Mouse (Mus musculus): ENCODE data around the gene Sema4g. TPM values are rescaled to one million over a fixed set of nuclear protein-coding genes. Genes with fewer than 3 reads are reported as not detected.

Sema4g gene
- polyA plus RNA-seq, 1 experiment from 2014 or later = 18.0 TPM

DNA sequence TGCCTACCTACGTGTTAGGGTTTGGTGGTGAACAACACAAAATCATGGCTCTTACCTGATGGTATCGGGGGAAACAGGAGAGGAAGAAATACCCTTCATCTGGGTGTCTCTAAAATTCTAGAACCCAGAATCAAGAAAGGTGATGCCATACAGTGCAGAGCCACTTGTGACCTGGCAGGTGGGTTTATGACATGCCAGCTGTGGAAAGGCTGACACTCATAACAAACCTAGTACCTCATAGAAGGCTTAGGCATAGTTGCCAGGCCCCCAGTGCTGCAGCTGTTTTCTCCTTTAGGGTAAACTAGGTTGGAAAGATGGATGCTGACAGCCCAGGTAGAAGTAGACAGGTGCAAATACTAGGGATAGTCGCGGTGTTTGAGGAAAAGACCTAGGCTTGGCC, 4.5 kb upstream of the Sema4g start:
- no peak overlapping the region for H3K4me2 ChIP-seq (ENCODE audit: low read length)
- no peaks in the 10 kb centered on the region for H3K9me3 ChIP-seq (ENCODE audit: control insufficient read depth, low read length)
- peaks cover 6% of the 10 kb centered on the region for H3K36me3 ChIP-seq (ENCODE audit: control insufficient read depth, insufficient read depth, low read length)
- H3K9ac ChIP-seq (ENCODE audit: low read depth, low read length) = no peak overlapping the region
- ATAC-seq = no peak
- no peak overlapping the region for H3K27ac ChIP-seq (ENCODE audit: low read depth, low read length)
- 96% methylated on average over 4 of the region's 4 CpGs for WGBS
- H3K4me1 ChIP-seq (ENCODE audit: control insufficient read depth, insufficient read depth, low read depth, low read length) = no peaks in the 10 kb centered on the region
- no peaks in the 10 kb centered on the region for H3K27me3 ChIP-seq (replicated peaks; ENCODE audit: control insufficient read depth, insufficient read depth, low read length)
- no peak overlapping the region for H3K4me3 ChIP-seq (ENCODE audit: low read length)

- WGBS = 73% methylated on average over 5 of the region's 5 CpGs
Observed at GRCm38 (mm10) chr19:44985159-44985988, 3.5 kb upstream of the Sema4g start.

DNA sequence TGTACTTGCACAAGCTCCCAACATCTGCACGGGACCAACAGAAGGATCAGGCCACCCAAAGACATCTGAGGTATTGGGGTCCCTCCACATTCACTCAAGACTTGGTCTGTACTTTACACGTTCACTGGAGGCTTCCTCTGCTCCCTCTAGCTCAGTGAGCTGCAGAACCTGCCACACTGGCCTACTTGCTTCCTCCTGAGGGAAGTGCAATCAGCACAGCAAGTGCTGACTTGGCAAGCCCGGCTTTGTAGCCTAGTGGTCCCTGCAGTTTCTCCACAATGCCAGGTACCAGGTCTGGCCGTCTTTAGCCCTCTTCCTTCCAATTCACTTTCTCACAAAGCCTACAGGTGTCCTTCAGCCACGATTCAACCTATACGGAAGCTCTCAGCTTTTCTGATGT, 1.9 kb upstream of the Sema4g start:
- no peak overlapping the region for H3K27ac ChIP-seq (ENCODE audit: low read depth, low read length)
- no peak overlapping the region for H3K9ac ChIP-seq (ENCODE audit: low read depth, low read length)
- no peaks in the 10 kb centered on the region; the same call in 1 of the 2 replicates for H3K36me3 ChIP-seq (ENCODE audit: control insufficient read depth, insufficient read depth, low read length)
- H3K4me1 ChIP-seq (ENCODE audit: control insufficient read depth, insufficient read depth, low read depth, low read length) = peaks cover 11% of the 10 kb centered on the region
- no peaks in the 10 kb centered on the region for H3K27me3 ChIP-seq (replicated peaks; ENCODE audit: control insufficient read depth, insufficient read depth, low read length)
- WGBS = 63% methylated on average over 6 of the region's 6 CpGs
- no peak overlapping the region for H3K4me3 ChIP-seq (ENCODE audit: low read length)
- H3K9me3 ChIP-seq (ENCODE audit: control insufficient read depth, low read length) = no peaks in the 10 kb centered on the region
- H3K4me2 ChIP-seq (ENCODE audit: low read length) = no peak overlapping the region
- no peak for ATAC-seq

More at GRCm38 (mm10) chr19:44985159-44985988, 3.5 kb upstream of the Sema4g start:
- no peak for ATAC-seq
- Histone ChIP-seq H3K9me3 (ENCODE audit: control insufficient read depth, low read length) (no peaks in the 10 kb centered on the region), H3K4me3 (ENCODE audit: low read length) (no peak overlapping the region), H3K4me1 (ENCODE audit: control insufficient read depth, insufficient read depth, low read depth, low read length) (peaks cover 3% of the 10 kb centered on the region), H3K27ac (ENCODE audit: low read depth, low read length) (no peak overlapping the region), H3K9ac (ENCODE audit: low read depth, low read length) (no peak overlapping the region), H3K4me2 (ENCODE audit: low read length) (no peak overlapping the region), H3K36me3 (ENCODE audit: control insufficient read depth, insufficient read depth, low read length) (peaks cover 6% of the 10 kb centered on the region), H3K27me3 (replicated peaks; ENCODE audit: control insufficient read depth, insufficient read depth, low read length) (no peaks in the 10 kb centered on the region)

DNA sequence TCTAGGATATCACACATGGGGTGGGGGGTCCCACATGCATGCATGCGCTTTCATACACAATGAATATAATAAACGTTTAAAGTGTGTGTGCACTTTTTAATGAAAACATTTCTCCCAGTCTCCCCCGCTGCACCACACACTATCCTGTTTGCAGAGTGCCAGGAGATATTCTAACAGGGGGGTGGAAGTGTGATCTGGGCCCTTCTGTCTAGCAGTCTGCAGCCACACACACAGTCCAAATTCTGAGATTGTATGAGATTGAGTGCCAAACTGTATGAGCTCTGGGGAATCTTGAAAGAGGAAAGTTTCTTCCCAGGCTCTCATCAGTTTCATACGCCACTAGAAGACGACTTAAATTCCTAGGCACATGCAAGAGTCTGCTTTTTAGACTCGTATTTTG, 1.1 kb upstream of the Sema4g start:
- 60% methylated on average over 6 of the region's 6 CpGs for WGBS
- no peaks in the 10 kb centered on the region for H3K27me3 ChIP-seq (replicated peaks; ENCODE audit: control insufficient read depth, insufficient read depth, low read length)

DNA sequence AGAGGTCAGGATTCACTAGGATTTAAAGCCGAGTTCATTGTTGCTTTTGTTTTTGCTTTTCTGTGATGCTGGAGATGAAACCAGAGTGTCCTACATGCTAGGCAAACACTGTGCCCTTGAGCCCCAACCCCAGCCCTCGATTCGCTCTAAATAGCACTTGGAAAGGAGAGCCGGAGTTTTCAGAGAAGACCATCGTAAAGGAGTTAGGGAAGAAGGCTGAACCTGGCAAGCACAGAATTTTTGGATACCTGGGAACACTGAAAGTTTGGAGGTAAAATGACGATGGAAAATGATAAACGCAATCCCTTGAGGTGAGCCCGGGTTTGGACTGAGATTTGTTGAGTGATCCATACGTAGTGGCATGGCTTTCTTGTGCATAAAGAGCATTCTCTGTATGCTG, 580 bp upstream of the Sema4g start:
- 32% methylated on average over 9 of the region's 9 CpGs for WGBS
- H3K9ac ChIP-seq (ENCODE audit: low read depth, low read length) = peak overlapping the region; percentile 91
- no peaks in the 10 kb centered on the region for H3K9me3 ChIP-seq (ENCODE audit: control insufficient read depth, low read length)
- peak overlapping the region; percentile 77 for H3K4me3 ChIP-seq (ENCODE audit: low read length)
- no peak; the same call in 1 of the 2 replicates for ATAC-seq
- H3K4me2 ChIP-seq (ENCODE audit: low read length) = peak overlapping the region; percentile 84
- H3K27ac ChIP-seq (ENCODE audit: low read depth, low read length) = peak overlapping the region; percentile 76; the same call in 1 of the 2 replicates
- H3K4me1 ChIP-seq (ENCODE audit: control insufficient read depth, insufficient read depth, low read depth, low read length) = peaks cover 14% of the 10 kb centered on the region
- H3K36me3 ChIP-seq (ENCODE audit: control insufficient read depth, insufficient read depth, low read length) = peaks cover 8% of the 10 kb centered on the region
- H3K27me3 ChIP-seq (replicated peaks; ENCODE audit: control insufficient read depth, insufficient read depth, low read length) = no peaks in the 10 kb centered on the region

More for the DNA sequence above, 1.1 kb upstream of the Sema4g start:
- ATAC-seq = no peak
- no peaks in the 10 kb centered on the region for H3K9me3 ChIP-seq (ENCODE audit: control insufficient read depth, low read length)
- H3K4me3 ChIP-seq (ENCODE audit: low read length) = no peak overlapping the region
- peaks cover 3% of the 10 kb centered on the region for H3K36me3 ChIP-seq (ENCODE audit: control insufficient read depth, insufficient read depth, low read length)
- H3K4me1 ChIP-seq (ENCODE audit: control insufficient read depth, insufficient read depth, low read depth, low read length) = peaks cover 14% of the 10 kb centered on the region
- H3K4me2 ChIP-seq (ENCODE audit: low read length) = no peak overlapping the region
- no peak overlapping the region for H3K9ac ChIP-seq (ENCODE audit: low read depth, low read length)
- no peak overlapping the region for H3K27ac ChIP-seq (ENCODE audit: low read depth, low read length)

GRCm38 (mm10) chr19:44989567-44990495, 930 bp downstream of the Sema4g start:
- Histone ChIP-seq H3K27ac (ENCODE audit: low read depth, low read length) (peak overlapping the region; percentile 76; the same call in 1 of the 2 replicates), H3K27me3 (replicated peaks; ENCODE audit: control insufficient read depth, insufficient read depth, low read length) (no peaks in the 10 kb centered on the region), H3K4me3 (ENCODE audit: low read length) (peak overlapping the region; percentile 77), H3K36me3 (ENCODE audit: control insufficient read depth, insufficient read depth, low read length) (peaks cover 9% of the 10 kb centered on the region; the same call in 1 of the 2 replicates), H3K9ac (ENCODE audit: low read depth, low read length) (peak overlapping the region; percentile 91), H3K9me3 (ENCODE audit: control insufficient read depth, low read length) (no peaks in the 10 kb centered on the region), H3K4me1 (ENCODE audit: control insufficient read depth, insufficient read depth, low read depth, low read length) (peaks cover 14% of the 10 kb centered on the region), H3K4me2 (ENCODE audit: low read length) (peak overlapping the region; percentile 84)
- WGBS = 6% methylated on average over 21 of the region's 22 CpGs
- no peak; the same call in none of the 2 replicates for ATAC-seq

DNA sequence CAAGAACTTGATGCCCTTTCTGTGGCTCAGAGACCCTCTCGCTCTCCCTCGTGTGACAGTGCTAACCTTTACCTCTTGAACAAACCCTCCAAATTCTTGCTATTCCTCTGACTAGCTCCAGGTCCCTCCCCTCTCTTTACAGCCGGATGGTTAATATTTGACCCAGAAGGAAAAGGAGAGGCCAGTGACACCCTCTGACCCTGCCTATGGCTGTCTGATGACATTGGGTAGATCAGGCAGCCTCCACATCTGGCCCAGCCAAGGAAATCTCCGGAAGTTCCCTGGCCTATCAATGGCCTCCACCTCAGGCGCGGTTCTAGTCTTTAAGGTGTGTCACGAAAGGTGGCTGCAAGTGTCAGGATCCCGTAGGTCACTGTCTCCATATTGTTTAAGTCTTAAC, 2.1 kb downstream of the Sema4g start:
- H3K36me3 ChIP-seq (ENCODE audit: control insufficient read depth, insufficient read depth, low read length) = peaks cover 9% of the 10 kb centered on the region; the same call in 1 of the 2 replicates
- 80% methylated on average over 8 of the region's 8 CpGs for WGBS
- H3K4me3 ChIP-seq (ENCODE audit: low read length) = no peak overlapping the region
- no peaks in the 10 kb centered on the region for H3K9me3 ChIP-seq (ENCODE audit: control insufficient read depth, low read length)
- peak overlapping the region; percentile 84 for H3K4me2 ChIP-seq (ENCODE audit: low read length)
- no peak for ATAC-seq
- H3K27ac ChIP-seq (ENCODE audit: low read depth, low read length) = no peak overlapping the region
- H3K9ac ChIP-seq (ENCODE audit: low read depth, low read length) = 0 out of 2 replicates have a peak overlapping the region, but pooled peaks have one; percentile 91
- no peaks in the 10 kb centered on the region for H3K27me3 ChIP-seq (replicated peaks; ENCODE audit: control insufficient read depth, insufficient read depth, low read length)
- peaks cover 14% of the 10 kb centered on the region for H3K4me1 ChIP-seq (ENCODE audit: control insufficient read depth, insufficient read depth, low read depth, low read length)

GRCm38 (mm10) chr19:44992246-44992645, 3.3 kb downstream of the Sema4g start:
- WGBS = 58% methylated on average over 7 of the region's 7 CpGs
- Histone ChIP-seq H3K27ac (ENCODE audit: low read depth, low read length) (no peak overlapping the region), H3K4me2 (ENCODE audit: low read length) (no peak overlapping the region)

GRCm38 (mm10) chr19:44992712-44993111, 3.8 kb downstream of the Sema4g start:
- H3K9me3 ChIP-seq (ENCODE audit: control insufficient read depth, low read length) = no peaks in the 10 kb centered on the region
- H3K9ac ChIP-seq (ENCODE audit: low read depth, low read length) = no peak overlapping the region
- peaks cover 17% of the 10 kb centered on the region for H3K36me3 ChIP-seq (ENCODE audit: control insufficient read depth, insufficient read depth, low read length)
- no peak overlapping the region for H3K27ac ChIP-seq (ENCODE audit: low read depth, low read length)
- no peak for ATAC-seq
- H3K4me2 ChIP-seq (ENCODE audit: low read length) = no peak overlapping the region
- H3K4me1 ChIP-seq (ENCODE audit: control insufficient read depth, insufficient read depth, low read depth, low read length) = peaks cover 14% of the 10 kb centered on the region
- 68% methylated on average over 7 of the region's 7 CpGs for WGBS
- no peak overlapping the region for H3K4me3 ChIP-seq (ENCODE audit: low read length)
- no peaks in the 10 kb centered on the region for H3K27me3 ChIP-seq (replicated peaks; ENCODE audit: control insufficient read depth, insufficient read depth, low read length)

More at GRCm38 (mm10) chr19:44992246-44992645, 3.3 kb downstream of the Sema4g start:
- no peaks in the 10 kb centered on the region for H3K9me3 ChIP-seq (ENCODE audit: control insufficient read depth, low read length)
- H3K9ac ChIP-seq (ENCODE audit: low read depth, low read length) = no peak overlapping the region
- ATAC-seq = no peak
- H3K36me3 ChIP-seq (ENCODE audit: control insufficient read depth, insufficient read depth, low read length) = peaks cover 15% of the 10 kb centered on the region
- no peaks in the 10 kb centered on the region for H3K27me3 ChIP-seq (replicated peaks; ENCODE audit: control insufficient read depth, insufficient read depth, low read length)
- peaks cover 14% of the 10 kb centered on the region for H3K4me1 ChIP-seq (ENCODE audit: control insufficient read depth, insufficient read depth, low read depth, low read length)
- H3K4me3 ChIP-seq (ENCODE audit: low read length) = no peak overlapping the region
